Mouse (Mus musculus) cortical plate, adult 2 months (tissue): Measurements from ENCODE around the gene Exoc7. TPM values are rescaled to one million over a fixed set of nuclear protein-coding genes. Genes with fewer than 3 reads are reported as not detected.
A peak's percentile ranks its signal among the peaks of the same experiment; 100 is the strongest.

Experiments used
- H3K27ac ChIP-seq: fragments of 200-500 bp; 2 replicates; pipeline ENCODE4 v1.5.1; 2012; ENCODE audit warnings: low read length, control low read depth, inconsistent platforms; ENCODE audit not compliant: insufficient read depth
- H3K4me1 ChIP-seq: fragments of 200-500 bp; 2 replicates; pipeline ENCODE4 v1.6.1; 2011; ENCODE audit warnings: low read length; ENCODE audit not compliant: control insufficient read depth, insufficient read depth
- H3K4me3 ChIP-seq: fragments of 200-500 bp; 2 replicates; pipeline ENCODE4 v1.5.1; 2011; ENCODE audit warnings: mild to moderate bottlenecking, low read length, control low read depth; ENCODE audit not compliant: insufficient read depth
- CTCF ChIP-seq: fragments of 200-500 bp; IDR thresholded peaks from 2 replicates; pipeline ENCODE4 v1.5.1; 2011; ENCODE audit warnings: mild to moderate bottlenecking, control low read depth, low read length; ENCODE audit not compliant: insufficient read depth; ENCODE audit errors: extremely low read depth
- POLR2A ChIP-seq: fragments of 200-500 bp; IDR thresholded peaks from 2 replicates; pipeline ENCODE4 v1.6.1; 2011; ENCODE audit warnings: mild to moderate bottlenecking, low read length, control low read depth; ENCODE audit not compliant: insufficient read depth; ENCODE audit errors: extremely low read depth
- polyA plus RNA-seq: library from polyadenylated mRNA; depleted of rRNA; stranded (reverse); fragments of >200 nt; gene quantifications from 2 replicates; pipeline ENCODE4 v1.2.3, GENCODE M21; 2012

Exoc7 gene
- polyA plus RNA-seq, 1 experiment: 91.3 TPM

- Histone ChIP-seq H3K27ac (no peak within 1 kb of the TSS), H3K4me1 (peaks cover 2% of the 10 kb centered on the region; the same call in 1 of the 2 replicates), H3K4me3 (peak within 1 kb of the TSS; percentile 23; the same call in 1 of the 2 replicates)
- TF ChIP-seq CTCF: peak; percentile 39
- no peak for TF ChIP-seq POLR2A
These were observed 28.4 kb upstream of the Exoc7 start, which contains the start of gene Foxj1 for GRCm38 (mm10) chr11:116335244-116336036. Foxj1 (minus strand) TSS chr11:116335399.

DNA sequence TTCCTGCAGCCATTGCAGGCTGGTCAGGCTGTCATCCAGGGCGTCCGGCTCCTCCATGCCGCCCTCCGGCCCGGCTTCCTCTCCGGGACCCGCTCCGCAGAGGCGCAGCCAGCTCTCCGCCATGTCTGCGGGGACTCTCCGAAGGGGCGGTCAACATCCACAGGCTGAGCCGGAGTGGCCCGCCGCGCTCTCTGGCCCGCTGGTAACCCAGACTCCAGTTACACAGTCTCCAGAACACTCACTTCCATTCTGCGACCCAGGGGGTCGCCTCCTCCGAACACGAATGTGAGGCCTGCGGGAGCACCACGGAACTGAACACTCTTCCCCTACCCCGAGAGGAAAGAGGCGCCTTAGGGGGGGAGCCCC lies 27.4 kb upstream of the Exoc7 start:
- peaks cover 2% of the 10 kb centered on the region; the same call in 1 of the 2 replicates for H3K4me1 ChIP-seq
- TF ChIP-seq CTCF: no peak
- no peak for TF ChIP-seq POLR2A
- H3K4me3 ChIP-seq: no peak overlapping the region
- H3K27ac ChIP-seq: no peak overlapping the region

GRCm38 (mm10) chr11:116333526-116334416 lies 26.7 kb upstream of the Exoc7 start:
- TF ChIP-seq CTCF (no peak), POLR2A (no peak)
- no peak overlapping the region for H3K27ac ChIP-seq
- H3K4me1 ChIP-seq: peaks cover 2% of the 10 kb centered on the region; the same call in 1 of the 2 replicates
- H3K4me3 ChIP-seq: no peak overlapping the region

DNA sequence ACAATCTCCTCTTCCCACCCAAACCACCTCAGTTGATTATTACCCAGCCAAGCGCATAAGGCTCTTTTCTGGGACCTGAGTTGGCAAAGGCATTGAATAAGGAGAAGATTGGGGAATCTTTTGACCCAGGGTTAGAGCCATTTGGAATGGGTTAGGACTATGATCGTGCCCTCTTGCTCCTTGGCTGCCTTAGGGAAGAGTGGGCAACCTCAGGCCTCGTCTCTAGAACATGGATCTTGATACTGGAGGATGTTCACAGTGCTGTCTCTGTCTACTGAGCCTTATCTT lies 25.9 kb upstream of the Exoc7 start:
- H3K27ac ChIP-seq: peak overlapping the region; percentile 49; the same call in 1 of the 2 replicates
- TF ChIP-seq CTCF: no peak
- TF ChIP-seq POLR2A: no peak
- no peak overlapping the region for H3K4me3 ChIP-seq
- peaks cover 2% of the 10 kb centered on the region; the same call in 1 of the 2 replicates for H3K4me1 ChIP-seq

GRCm38 (mm10) chr11:116332232-116332982 lies 25.4 kb upstream of the Exoc7 start:
- H3K4me3 ChIP-seq: no peak overlapping the region
- peak overlapping the region; percentile 49; the same call in 1 of the 2 replicates for H3K27ac ChIP-seq
- no peak for TF ChIP-seq CTCF
- TF ChIP-seq POLR2A: no peak
- peaks cover 2% of the 10 kb centered on the region; the same call in 1 of the 2 replicates for H3K4me1 ChIP-seq

GRCm38 (mm10) chr11:116330211-116330518 lies 23.1 kb upstream of the Exoc7 start:
- Histone ChIP-seq H3K4me3 (no peak overlapping the region), H3K27ac (peak overlapping the region; percentile 86; the same call in 1 of the 2 replicates), H3K4me1 (no peaks in the 10 kb centered on the region)
- TF ChIP-seq CTCF: no peak
- TF ChIP-seq POLR2A: no peak

- H3K4me1 ChIP-seq: no peaks in the 10 kb centered on the region
- H3K27ac ChIP-seq: peak overlapping the region; percentile 86; the same call in 1 of the 2 replicates
- TF ChIP-seq CTCF: no peak
- TF ChIP-seq POLR2A: no peak
- H3K4me3 ChIP-seq: no peak overlapping the region
These were observed 22.5 kb upstream of the Exoc7 start for GRCm38 (mm10) chr11:116329314-116330210.

DNA sequence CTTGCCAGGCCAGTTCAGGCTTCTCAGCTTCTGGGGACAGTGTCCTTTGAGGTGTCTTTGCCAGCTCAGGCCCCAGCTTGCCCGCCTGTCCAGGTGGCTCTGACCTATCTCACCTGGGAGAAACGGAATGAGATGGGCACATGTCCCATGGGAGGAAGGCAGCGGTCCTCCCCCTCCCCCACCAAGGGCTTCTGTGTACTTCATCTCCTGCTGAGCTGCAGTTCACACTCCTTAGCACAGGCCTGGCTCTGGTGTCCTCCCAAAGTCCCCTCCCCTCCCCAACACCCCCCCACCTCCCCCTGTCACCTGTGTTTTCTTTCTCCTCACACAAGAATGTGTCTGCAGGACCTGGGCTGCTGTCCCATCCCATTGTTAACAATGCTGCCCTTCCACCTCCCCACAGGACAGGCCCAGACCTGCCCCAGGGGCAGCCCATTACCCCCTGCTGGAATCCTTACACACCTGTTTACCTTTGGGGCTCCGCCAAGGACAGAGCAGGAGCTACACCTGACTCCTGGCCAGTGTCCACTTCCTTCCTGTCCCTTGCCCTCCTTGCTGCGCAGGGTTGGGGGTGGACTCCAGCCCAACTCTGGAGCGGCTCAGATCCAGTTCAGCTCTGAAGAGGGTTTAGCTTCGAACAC lies 20.1 kb upstream of the Exoc7 start:
- H3K4me1 ChIP-seq: no peaks in the 10 kb centered on the region
- H3K27ac ChIP-seq: no peak overlapping the region
- H3K4me3 ChIP-seq: no peak overlapping the region
- TF ChIP-seq POLR2A (no peak), CTCF (no peak)
